Mouse (Mus musculus) embryonic facial prominence, embryonic 10.5 days (tissue): ENCODE measurements around the gene Arhgap31. TPM values are rescaled to one million over a fixed set of nuclear protein-coding genes. Genes with fewer than 3 reads are reported as not detected.
A peak's percentile ranks its signal among the peaks of the same experiment; 100 is the strongest.

Experiments used
- DNase-seq: peaks from one replicate; pipeline ENCODE4 v3.0.0-alpha.2; 2017; ENCODE audit warnings: low spot score
- H3K27ac ChIP-seq: fragments of 300-500 bp; sonication (generic); replicated peaks from 2 replicates; pipeline ENCODE4 v1.5.1; 2016; ENCODE audit warnings: mild to moderate bottlenecking
- H3K27me3 ChIP-seq: fragments of 300-500 bp; sonication (generic); replicated peaks from 2 replicates; pipeline ENCODE4 v1.6.1; 2016; ENCODE audit warnings: low read depth, mild to moderate bottlenecking; ENCODE audit not compliant: poor library complexity, severe bottlenecking
- H3K36me3 ChIP-seq: fragments of 300-500 bp; sonication (generic); replicated peaks from 2 replicates; pipeline ENCODE4 v1.6.1; 2016; ENCODE audit warnings: mild to moderate bottlenecking, moderate library complexity
- H3K4me1 ChIP-seq: fragments of 300-500 bp; sonication (generic); 2 replicates; pipeline ENCODE4 v1.6.1; 2016
- H3K4me3 ChIP-seq: fragments of 300-500 bp; sonication (generic); 2 replicates; pipeline ENCODE4 v1.5.1; 2016; ENCODE audit warnings: mild to moderate bottlenecking, moderate library complexity
- H3K9me3 ChIP-seq: fragments of 300-500 bp; sonication (generic); 2 replicates; pipeline ENCODE4 v1.6.1; 2016; ENCODE audit warnings: mild to moderate bottlenecking
- WGBS: fragments of 180-500 bp; shearing (Covaris S2); methylation state at CpG from one replicate; pipeline ENCODE4 v1.1.7; 2016; 5-methylcytosine and 5-hydroxymethylcytosine counted together
- polyA plus RNA-seq: library from polyadenylated mRNA; unstranded; fragments of >200 nt; fragmentation: Nextera tagmentation; extraction: Ambion mirVana; gene quantifications from 2 replicates; pipeline ENCODE4 v1.2.1, GENCODE M21; 2016

Gene Arhgap31
- polyA plus RNA-seq, 1 experiment from 2014 or later, result 12.0 TPM

DNA sequence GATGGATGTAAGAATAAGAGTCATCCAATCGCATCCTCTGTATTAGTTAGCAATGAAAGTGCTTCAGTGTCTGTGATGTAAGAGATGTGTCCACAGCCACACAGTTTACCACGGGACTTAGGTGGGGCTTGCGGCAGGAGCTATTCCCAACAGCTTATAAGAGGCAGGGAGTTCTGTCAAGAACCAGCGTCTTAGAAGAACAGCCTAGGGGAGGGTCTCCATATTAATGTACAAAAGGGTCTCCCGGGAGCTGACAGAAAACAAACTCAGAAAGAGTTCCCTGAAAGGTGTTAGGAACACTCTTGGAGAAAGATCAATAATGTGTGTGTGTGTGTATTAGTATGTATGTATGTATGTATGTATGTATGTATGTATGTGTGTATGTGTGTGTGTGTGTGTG, 60.4 kb downstream of the Arhgap31 start:
- DNase-seq, result no peak
- no peak overlapping the region for H3K4me3 ChIP-seq
- no peaks in the 10 kb centered on the region for H3K9me3 ChIP-seq
- H3K36me3 ChIP-seq, result no peaks in the 10 kb centered on the region
- 86% methylated on average over 5 of the region's 5 CpGs for WGBS
- H3K27me3 ChIP-seq, result no peaks in the 10 kb centered on the region
- H3K4me1 ChIP-seq, result peaks cover 48% of the 10 kb centered on the region
- no peak overlapping the region for H3K27ac ChIP-seq

- H3K36me3 ChIP-seq, result no peaks in the 10 kb centered on the region
- H3K4me3 ChIP-seq, result no peak overlapping the region
- H3K27me3 ChIP-seq, result no peaks in the 10 kb centered on the region
- peak overlapping the region; percentile 48; the same call in 1 of the 2 replicates for H3K27ac ChIP-seq
- DNase-seq, result peak; percentile 27
- peaks cover 48% of the 10 kb centered on the region for H3K4me1 ChIP-seq
- 76% methylated on average over 10 of the region's 10 CpGs for WGBS
- no peaks in the 10 kb centered on the region for H3K9me3 ChIP-seq
Observed at GRCm38 (mm10) chr16:38651721-38652231, 61.3 kb downstream of the Arhgap31 start.

- Histone ChIP-seq H3K27ac (no peak overlapping the region), H3K4me3 (no peak overlapping the region), H3K27me3 (no peaks in the 10 kb centered on the region), H3K4me1 (peaks cover 48% of the 10 kb centered on the region), H3K36me3 (no peaks in the 10 kb centered on the region), H3K9me3 (no peaks in the 10 kb centered on the region)
- DNase-seq, result no peak
- 89% methylated on average over 12 of the region's 12 CpGs for WGBS
Observed at GRCm38 (mm10) chr16:38651306-38651705, 61.8 kb downstream of the Arhgap31 start.

- H3K9me3 ChIP-seq, result no peaks in the 10 kb centered on the region
- WGBS, result 65% methylated on average over 11 of the region's 11 CpGs
- H3K27ac ChIP-seq, result no peak overlapping the region
- H3K36me3 ChIP-seq, result no peaks in the 10 kb centered on the region
- no peaks in the 10 kb centered on the region for H3K27me3 ChIP-seq
- peaks cover 41% of the 10 kb centered on the region for H3K4me1 ChIP-seq
- H3K4me3 ChIP-seq, result no peak overlapping the region
- DNase-seq, result no peak
Observed at GRCm38 (mm10) chr16:38649431-38649827, 63.6 kb downstream of the Arhgap31 start.

- no peaks in the 10 kb centered on the region for H3K36me3 ChIP-seq
- DNase-seq, result no peak
- no peaks in the 10 kb centered on the region for H3K27me3 ChIP-seq
- H3K4me3 ChIP-seq, result no peak overlapping the region
- no peaks in the 10 kb centered on the region for H3K9me3 ChIP-seq
- 87% methylated on average over 9 of the region's 9 CpGs for WGBS
- H3K4me1 ChIP-seq, result peaks cover 36% of the 10 kb centered on the region
- H3K27ac ChIP-seq, result 0 out of 2 replicates have a peak overlapping the region, but pooled peaks have one; percentile 20
Observed at GRCm38 (mm10) chr16:38648783-38649430, 64.2 kb downstream of the Arhgap31 start.

DNA sequence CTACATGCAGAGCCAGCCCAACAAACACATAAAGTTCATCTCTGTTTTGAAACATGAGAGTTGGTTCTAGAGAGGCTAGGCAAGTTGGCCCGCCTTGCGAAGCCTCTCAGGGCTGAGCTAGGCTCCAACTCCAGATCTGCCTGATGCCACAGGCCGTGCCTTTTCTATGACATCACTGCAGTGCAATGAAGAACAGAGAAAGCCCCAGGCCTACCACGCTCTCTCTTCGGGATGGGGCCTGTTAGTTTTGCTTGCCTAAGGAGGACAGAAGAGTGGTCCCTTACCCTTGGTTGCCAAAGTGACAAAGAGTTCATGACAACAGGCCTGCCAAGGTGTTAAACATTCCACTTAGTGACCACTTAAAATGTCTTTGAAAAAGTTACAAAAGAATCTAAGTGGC, 64.9 kb downstream of the Arhgap31 start:
- Histone ChIP-seq H3K4me1 (peaks cover 29% of the 10 kb centered on the region), H3K4me3 (no peak overlapping the region), H3K9me3 (no peaks in the 10 kb centered on the region), H3K36me3 (no peaks in the 10 kb centered on the region), H3K27me3 (no peaks in the 10 kb centered on the region), H3K27ac (0 out of 2 replicates have a peak overlapping the region, but pooled peaks have one; percentile 5)
- no peak for DNase-seq
- 80% methylated on average over 5 of the region's 5 CpGs for WGBS

GRCm38 (mm10) chr16:38644455-38644854, 68.6 kb downstream of the Arhgap31 start:
- no peak for DNase-seq

DNA sequence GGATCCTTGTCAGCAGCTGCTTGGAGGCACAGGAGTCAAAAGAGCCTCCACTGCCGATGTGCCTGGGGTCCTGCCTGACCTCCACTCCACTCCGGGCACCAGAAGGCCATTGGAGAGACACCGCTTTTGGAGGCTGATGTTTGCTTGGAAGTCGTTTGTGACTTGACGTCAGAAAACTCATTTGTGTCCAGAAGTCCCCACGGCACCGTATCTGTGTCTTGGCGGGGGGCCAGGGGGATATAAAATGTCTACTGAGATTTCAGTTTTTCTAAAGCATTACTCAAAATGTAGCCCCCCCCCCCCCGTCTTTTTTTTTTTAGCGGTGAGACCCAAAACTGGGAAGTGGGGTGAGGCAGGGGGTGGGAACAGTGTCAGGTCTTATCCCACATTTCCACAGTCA, 76.0 kb downstream of the Arhgap31 start:
- 52% methylated on average over 10 of the region's 10 CpGs for WGBS
- H3K4me1 ChIP-seq, result peaks cover 18% of the 10 kb centered on the region
- H3K36me3 ChIP-seq, result no peaks in the 10 kb centered on the region
- peak overlapping the region; percentile 84 for H3K27ac ChIP-seq
- no peaks in the 10 kb centered on the region for H3K27me3 ChIP-seq
- H3K9me3 ChIP-seq, result no peaks in the 10 kb centered on the region
- peak overlapping the region; percentile 21; the same call in 1 of the 2 replicates for H3K4me3 ChIP-seq
- no peak for DNase-seq

More at GRCm38 (mm10) chr16:38644455-38644854, 68.6 kb downstream of the Arhgap31 start:
- peaks cover 8% of the 10 kb centered on the region for H3K4me1 ChIP-seq
- no peak overlapping the region for H3K4me3 ChIP-seq
- H3K36me3 ChIP-seq, result no peaks in the 10 kb centered on the region
- 84% methylated on average over 2 of the region's 2 CpGs for WGBS
- H3K9me3 ChIP-seq, result no peaks in the 10 kb centered on the region
- H3K27ac ChIP-seq, result no peak overlapping the region
- no peaks in the 10 kb centered on the region for H3K27me3 ChIP-seq

GRCm38 (mm10) chr16:38636682-38637081, 76.4 kb downstream of the Arhgap31 start:
- H3K27ac ChIP-seq, result peak overlapping the region; percentile 84

DNA sequence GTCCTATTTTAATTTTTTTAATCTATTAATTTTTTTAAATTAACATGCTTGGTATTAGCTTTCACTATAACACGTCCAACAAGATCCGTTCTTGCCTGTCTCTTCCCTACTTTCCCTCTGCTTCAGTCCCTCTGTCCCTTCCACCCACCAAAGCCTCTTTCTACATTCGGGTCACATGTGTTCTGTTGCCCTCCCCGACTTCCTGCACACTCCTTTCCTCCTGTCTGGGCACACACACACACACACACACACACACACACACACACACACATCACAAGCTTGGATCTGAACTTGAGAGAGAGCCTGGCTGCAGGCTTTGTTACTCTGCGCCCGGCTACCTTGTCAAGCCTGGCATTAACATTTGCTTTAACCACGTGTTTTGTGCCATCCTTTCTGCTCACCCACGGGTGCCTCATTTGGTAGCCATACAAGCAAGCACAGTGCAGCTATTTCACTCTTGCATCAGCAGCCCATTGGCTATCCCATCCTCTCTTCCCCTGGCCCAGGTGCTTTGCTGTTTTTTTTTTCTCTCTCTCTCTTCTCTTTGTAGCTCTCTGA, 77.2 kb downstream of the Arhgap31 start:
- Histone ChIP-seq H3K4me3 (no peak overlapping the region), H3K9me3 (no peaks in the 10 kb centered on the region), H3K36me3 (no peaks in the 10 kb centered on the region), H3K27me3 (no peaks in the 10 kb centered on the region), H3K4me1 (peaks cover 18% of the 10 kb centered on the region), H3K27ac (peak overlapping the region; percentile 84)
- DNase-seq, result peak; percentile 44
- WGBS, result 48% methylated on average over 8 of the region's 8 CpGs

More at GRCm38 (mm10) chr16:38636682-38637081, 76.4 kb downstream of the Arhgap31 start:
- DNase-seq, result peak; percentile 72
- Histone ChIP-seq H3K27me3 (no peaks in the 10 kb centered on the region), H3K36me3 (no peaks in the 10 kb centered on the region), H3K9me3 (no peaks in the 10 kb centered on the region), H3K4me3 (peak overlapping the region; percentile 21; the same call in 1 of the 2 replicates), H3K4me1 (peaks cover 18% of the 10 kb centered on the region)
- 28% methylated on average over 9 of the region's 9 CpGs for WGBS

GRCm38 (mm10) chr16:38632147-38632546, 80.9 kb downstream of the Arhgap31 start:
- H3K4me3 ChIP-seq, result no peak overlapping the region
- no peaks in the 10 kb centered on the region for H3K9me3 ChIP-seq
- 56% methylated on average over 6 of the region's 6 CpGs for WGBS
- no peak overlapping the region for H3K27ac ChIP-seq
- peaks cover 15% of the 10 kb centered on the region for H3K4me1 ChIP-seq
- H3K27me3 ChIP-seq, result no peaks in the 10 kb centered on the region
- H3K36me3 ChIP-seq, result no peaks in the 10 kb centered on the region
- peak; percentile 64 for DNase-seq

- no peaks in the 10 kb centered on the region for H3K9me3 ChIP-seq
- H3K27me3 ChIP-seq, result no peaks in the 10 kb centered on the region
- 83% methylated on average over 10 of the region's 10 CpGs for WGBS
- H3K36me3 ChIP-seq, result peaks cover 24% of the 10 kb centered on the region
- H3K27ac ChIP-seq, result no peak overlapping the region
- DNase-seq, result no peak
- H3K4me1 ChIP-seq, result 0 out of 2 replicates have a peak, but pooled peaks cover 3% of the 10 kb centered on the region
- no peak overlapping the region for H3K4me3 ChIP-seq
Observed at GRCm38 (mm10) chr16:38625811-38626369, 87.2 kb downstream of the Arhgap31 start.
